ENCODE assay signal across 16 mouse cellular contexts in the genomic region with DNA sequence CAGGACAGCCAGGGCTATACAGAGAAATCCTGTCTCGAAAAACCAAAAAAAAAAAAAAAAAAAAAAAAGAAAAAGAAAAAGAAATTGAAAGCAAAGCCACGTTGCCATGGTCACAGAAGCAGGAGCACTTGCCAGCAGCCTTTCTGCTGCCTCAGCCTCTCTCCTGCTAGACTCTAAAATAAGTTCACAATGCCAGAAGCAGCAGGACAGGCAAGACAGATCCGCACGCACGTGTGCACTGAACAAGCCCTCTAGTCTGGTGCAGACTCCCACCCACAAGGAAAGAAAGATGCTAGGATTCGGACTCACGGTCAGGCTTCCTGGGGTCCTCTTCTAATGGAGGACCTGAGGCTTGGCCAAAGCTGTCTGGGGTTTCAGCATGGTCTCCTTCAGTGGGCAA. TPM values are rescaled to one million over a fixed set of nuclear protein-coding genes. Genes with fewer than 3 reads are reported as not detected.
DNase-seq lines count a peak whose midpoint lies in the region; ATAC-seq and TF ChIP-seq lines count a peak whose summit lies in the region.
"Had no signal": no experiment of that assay in that cellular context is flagged by ENCODE, and none has a peak within 500 bp of the region (broad histone marks: within the 10 kb centered on the region; RNA-seq: fewer than 3 reads in every experiment).

No protein-coding gene starts in this region.

- no peaks in the 10 kb centered on the region for H3K9me3 ChIP-seq in kidney, embryonic 14.5 days (ENCODE audit: control insufficient read depth, low read length)
- H3K9me3 ChIP-seq: embryonic facial prominence, embryonic 15.5 days; hindbrain, embryonic 12.5 days had no signal

- no peak overlapping the region for H3K4me3 ChIP-seq in olfactory bulb, adult 2 months (ENCODE audit: insufficient read depth, low read depth, low read length)
- no peak overlapping the region for H3K4me3 ChIP-seq in kidney, embryonic 14.5 days (ENCODE audit: low read length)
- H3K4me3 ChIP-seq: embryonic facial prominence, embryonic 15.5 days; hindbrain, embryonic 12.5 days had no signal

- H3K4me2 ChIP-seq in kidney, embryonic 14.5 days (replicated peaks; ENCODE audit: low read depth, low read length) = no peak overlapping the region
- H3K4me2 ChIP-seq: embryonic facial prominence, embryonic 15.5 days; hindbrain, embryonic 12.5 days had no signal

- H3K36me3 ChIP-seq in kidney, embryonic 14.5 days (ENCODE audit: control insufficient read depth, insufficient read depth, low read length) = no peaks in the 10 kb centered on the region
- H3K36me3 ChIP-seq: embryonic facial prominence, embryonic 15.5 days; hindbrain, embryonic 12.5 days had no signal

- TF ChIP-seq POLR2A in olfactory bulb, adult 2 months (IDR thresholded peaks at IDR 0.05; ENCODE audit: insufficient read depth, low read depth, low read length) = no peak

- H3K9ac ChIP-seq in kidney, embryonic 14.5 days (ENCODE audit: low read depth, low read length) = no peak overlapping the region
- H3K9ac ChIP-seq: embryonic facial prominence, embryonic 15.5 days; hindbrain, embryonic 12.5 days had no signal

- no peak for ATAC-seq in kidney, embryonic 14.5 days (ENCODE audit: low FRiP score, low TSS enrichment)

- H3K4me1 ChIP-seq in olfactory bulb, adult 2 months (ENCODE audit: control insufficient read depth, insufficient read depth, low read length) = peaks cover 32% of the 10 kb centered on the region
- H3K4me1 ChIP-seq in kidney, embryonic 14.5 days (ENCODE audit: control insufficient read depth, insufficient read depth, low read length) = no peaks in the 10 kb centered on the region; the same call in 1 of the 2 replicates

- H3K27ac ChIP-seq in olfactory bulb, adult 2 months (ENCODE audit: insufficient read depth, low read depth, low read length) = peak overlapping the region; percentile 67; the same call in 1 of the 2 replicates
- H3K27ac ChIP-seq in kidney, embryonic 14.5 days (ENCODE audit: low read depth, low read length) = no peak overlapping the region
- H3K27ac ChIP-seq: embryonic facial prominence, embryonic 15.5 days; hindbrain, embryonic 12.5 days had no signal

- 14% methylated on average over 7 of the region's 7 CpGs for WGBS in olfactory bulb, adult 2 months
- 86% methylated on average over 7 of the region's 7 CpGs for WGBS in kidney, embryonic 14.5 days

- H3K27me3 ChIP-seq in kidney, embryonic 14.5 days (ENCODE audit: control insufficient read depth, insufficient read depth, low read length) = peaks cover 2% of the 10 kb centered on the region; the same call in 1 of the 2 replicates

- peak; percentile 30 to 60 for DNase-seq in layer of hippocampus, adult 18-20 months (ENCODE audit: low spot score in 2 of 2)
- DNase-seq in layer of hippocampus, postnatal 25 days (ENCODE audit: extremely low spot score in 1 of 2, low spot score in 1 of 2) = no peak
- peak; percentile 52 for DNase-seq in adipocyte (ENCODE audit: low spot score)
- DNase-seq in induced T-regulatory cell, adult 2 months (ENCODE audit: low read depth) = peak; percentile 73
- no peak for DNase-seq in cerebellum, adult 9-10 months
- no peak for DNase-seq in natural killer cell, adult 2 months (ENCODE audit: low spot score in 2 of 2)
- DNase-seq: cerebellum, adult 2 months had no signal

- TF ChIP-seq CTCF in olfactory bulb, adult 2 months (IDR thresholded peaks at IDR 0.05; ENCODE audit: insufficient read depth, low read depth, low read length) = no peak

RNA-seq across cellular contexts. Expression of a gene that starts 7.2 kb away (rescaled TPM):
- total RNA-seq in layer of hippocampus, adult 18-20 months (2021) = 1 to 10 TPM; 4.1 to 5.5 TPM
- 1 to 10 TPM; 3.1 to 3.9 TPM for total RNA-seq in layer of hippocampus, postnatal 25 days (2021)
- polyA plus RNA-seq in olfactory bulb, adult 2 months (2012; ENCODE audit: insufficient read depth, insufficient read length, low replicate concordance, missing spikeins) = not detected in 2 replicates
- polyA plus RNA-seq in kidney, embryonic 14.5 days (2014; fragmentation: Nextera tagmentation; extraction: Ambion mirVana) = 0.46 and 0.62 TPM in 2 replicates
- total RNA-seq: adrenal gland, adult 18-20 months had no signal

RNA-seq across cellular contexts. Expression of a gene that starts 35.7 kb away (rescaled TPM):
- not detected for total RNA-seq in layer of hippocampus, adult 18-20 months (2021)
- total RNA-seq in layer of hippocampus, postnatal 25 days (2021) = not detected
- polyA plus RNA-seq in olfactory bulb, adult 2 months (2012; ENCODE audit: insufficient read depth, insufficient read length, low replicate concordance, missing spikeins) = not detected in 2 replicates
- 0.28 TPM in 1 of 2 replicates, not detected in the other for polyA plus RNA-seq in kidney, embryonic 14.5 days (2014; fragmentation: Nextera tagmentation; extraction: Ambion mirVana)
- total RNA-seq: adrenal gland, adult 18-20 months; granulocyte monocyte progenitor cell, adult 5-6 weeks; layer of hippocampus, postnatal 10 days had no signal
- polyA plus RNA-seq: cerebellum, adult 2 months; hindbrain, embryonic 12.5 days; neural tube, embryonic 11.5 days had no signal

RNA-seq across cellular contexts. Expression of a gene that starts 43.8 kb away (rescaled TPM):
- 10 to 100 TPM; 56.9 to 70.4 TPM for total RNA-seq in layer of hippocampus, adult 18-20 months (2021)
- 10 to 100 TPM; 67.1 to 75.4 TPM for total RNA-seq in layer of hippocampus, postnatal 25 days (2021)
- polyA plus RNA-seq in olfactory bulb, adult 2 months (2012; ENCODE audit: insufficient read depth, insufficient read length, low replicate concordance, missing spikeins) = not detected in 2 replicates
- polyA plus RNA-seq in kidney, embryonic 14.5 days (2014; fragmentation: Nextera tagmentation; extraction: Ambion mirVana) = 43.4 and 83.7 TPM in 2 replicates

RNA-seq across cellular contexts. Expression of a gene that starts 49.7 kb away (rescaled TPM):
- total RNA-seq in layer of hippocampus, adult 18-20 months (2021) = under 1 TPM; 0.41 to 0.87 TPM
- under 1 TPM; 0.42 to 0.66 TPM for total RNA-seq in layer of hippocampus, postnatal 25 days (2021)
- polyA plus RNA-seq in olfactory bulb, adult 2 months (2012; ENCODE audit: insufficient read depth, insufficient read length, low replicate concordance, missing spikeins) = not detected in 2 replicates
- polyA plus RNA-seq in kidney, embryonic 14.5 days (2014; fragmentation: Nextera tagmentation; extraction: Ambion mirVana) = not detected in 2 replicates
- polyA plus RNA-seq: hindbrain, embryonic 12.5 days; lung, embryonic 16.5 days; neural tube, embryonic 11.5 days had no signal

Comparison
In these comparisons a context has a peak if more than half of its experiments do, and no peak if none do; other contexts are left out.
1. DNase-seq: peak in layer of hippocampus, adult 18-20 months (2 of 2), adipocyte (single experiment) and induced T-regulatory cell, adult 2 months (single experiment); none in layer of hippocampus, postnatal 25 days (0 of 2), cerebellum, adult 9-10 months (single experiment) and natural killer cell, adult 2 months (0 of 2).